Mouse (Mus musculus) megakaryocyte, embryonic 14.5 days (primary cell): ENCODE data around the gene Hmga1b.

Experiments
- FLI1 ChIP-seq: IDR thresholded peaks from 2 replicates; pipeline ENCODE4 v1.6.1; 2012; ENCODE audit warnings: low read length, inconsistent platforms, mixed read lengths
- GATA1 ChIP-seq: IDR thresholded peaks from 3 replicates; pipeline ENCODE4 v1.6.1; 2012; ENCODE audit warnings: mixed read lengths, low read length, inconsistent platforms, borderline replicate concordance

- TF ChIP-seq GATA1: no peak
- TF ChIP-seq FLI1: no peak
These were observed 5.6 kb downstream of the Hmga1b start for GRCm38 (mm10) chr11:120768206-120768605.
